Mouse (Mus musculus) CD4-positive naive resting alpha-beta T cell, adult 57 days (primary cell): ENCODE data around the gene Ggps1. TPM values are rescaled to one million over a fixed set of nuclear protein-coding genes. Genes with fewer than 3 reads are reported as not detected.

Experiments used
- total RNA-seq: library from RNA; stranded (reverse); gene quantifications from one replicate; pipeline ENCODE4 v1.2.4, GENCODE M21; 2023

The Ggps1 gene
- total RNA-seq: 64.0 TPM

GRCm38 (mm10) chr13:14063013-14063941, at the start of gene Ggps1, which contains the start of gene Arid4b:
Gene Ggps1 (minus strand): TSS chr13:14063488.
Gene Arid4b (plus strand): TSS chr13:14063232.

DNA sequence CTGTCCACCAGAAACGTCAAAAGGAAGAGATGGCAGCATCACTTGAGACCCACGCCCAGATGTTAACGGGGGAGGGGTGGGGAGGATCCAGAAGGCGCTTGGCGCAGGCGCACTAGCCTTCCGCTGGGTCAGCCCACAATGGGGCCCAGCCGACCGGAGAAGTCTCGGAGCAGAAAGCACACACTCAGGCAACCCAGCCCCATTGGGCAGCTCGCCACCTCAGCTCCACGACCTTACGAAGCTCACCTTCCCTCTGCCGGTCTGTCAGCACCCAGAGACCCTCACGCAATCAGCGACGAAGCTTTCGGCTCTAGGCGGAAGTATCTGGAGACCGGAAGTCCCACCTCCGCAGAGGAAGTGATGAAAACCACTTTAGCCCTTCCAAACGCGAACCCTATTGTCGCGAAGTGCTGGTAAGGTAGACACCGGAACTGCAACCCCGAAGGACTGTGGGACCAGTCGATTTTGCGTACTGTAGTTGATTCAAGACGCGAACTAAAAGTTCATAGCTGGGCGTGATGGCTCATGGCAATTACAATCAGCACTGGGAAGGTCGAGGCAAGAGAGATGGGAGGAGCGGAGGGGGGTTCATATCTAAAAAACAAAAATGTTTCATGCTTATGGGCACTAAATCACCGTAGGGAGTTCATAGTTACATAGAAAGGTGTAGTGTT, 23.9 kb downstream of the Ggps1 start, which contains the start of gene Tbce:
Gene Tbce (minus strand): TSS at position 347 of the 674 bp plus-strand sequence.

Other genes starting within 250 kb of the Ggps1 start
- gene B3galnt2, start 109.0 kb downstream of the Ggps1 start, total RNA-seq: 26.4 TPM
- 82.6 TPM for gene Tbce, start 23.9 kb downstream of the Ggps1 start, total RNA-seq
- 140 TPM for gene Arid4b, start 256 bp downstream of the Ggps1 start, total RNA-seq